Mouse (Mus musculus): ENCODE data around the gene Mpdu1.

DNA sequence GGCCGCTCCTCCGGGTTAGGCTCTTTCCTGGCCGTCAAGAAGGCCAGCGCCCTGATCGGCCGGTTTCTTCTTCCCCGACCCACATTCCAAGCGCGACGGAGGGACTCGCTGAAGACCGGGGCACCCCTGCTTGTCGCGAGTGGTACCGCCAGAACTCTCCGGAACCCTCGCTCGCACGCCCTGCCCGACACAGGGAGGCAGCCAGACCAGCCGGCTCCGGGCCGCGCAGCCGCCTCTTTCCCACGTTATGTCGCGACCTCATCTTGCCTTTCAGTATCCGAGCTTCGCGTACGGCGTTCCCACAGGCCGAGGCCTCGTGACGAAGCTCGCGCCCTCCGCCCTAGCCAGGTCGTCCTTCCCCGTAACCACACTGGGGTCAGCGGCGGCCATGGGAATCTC is 9.3 kb upstream of the Mpdu1 start:
- TF ChIP-seq POLR2AphosphoS2 (IDR thresholded peaks at IDR 0.05; ENCODE audit: insufficient read length, low read depth), result no peak
- TF ChIP-seq MAX (IDR thresholded peaks at IDR 0.05; ENCODE audit: low read depth), result no peak

Data from myocyte (in vitro differentiated cells).